Mouse (Mus musculus): ENCODE measurements around the gene Man2a2.

Gene Man2a2

GRCm38 (mm10) chr7:80371041-80371751, at the start of gene Man2a2:
TSS of gene Man2a2 (minus strand) at chr7:80371375.
- in situ Hi-C loops (cut with MboI): loop anchor here (5.0 to 10.0 kb wide), 2 partner anchors 34 to 226 kb away; no protein-coding TSS in a partner anchor

- in situ Hi-C loops (cut with MboI): no loop called here
Measured at GRCm38 (mm10) chr7:80420586-80420985, 49.4 kb upstream of the Man2a2 start.

GRCm38 (mm10) chr7:80419278-80419677, 48.1 kb upstream of the Man2a2 start:
- in situ Hi-C loops (cut with MboI): no loop called here

GRCm38 (mm10) chr7:80418036-80418435, 46.9 kb upstream of the Man2a2 start:
- in situ Hi-C loops (cut with MboI): no loop called here

GRCm38 (mm10) chr7:80417601-80418000, 46.4 kb upstream of the Man2a2 start:
- in situ Hi-C loops (cut with MboI): no loop called here

GRCm38 (mm10) chr7:80416969-80417368, 45.8 kb upstream of the Man2a2 start:
- in situ Hi-C loops (cut with MboI): no loop called here

- in situ Hi-C loops (cut with MboI): no loop called here
Measured at GRCm38 (mm10) chr7:80414303-80414855, 43.2 kb upstream of the Man2a2 start.

GRCm38 (mm10) chr7:80413512-80414302, 42.5 kb upstream of the Man2a2 start:
- in situ Hi-C loops (cut with MboI): no loop called here

GRCm38 (mm10) chr7:80412781-80413180, 41.6 kb upstream of the Man2a2 start:
- in situ Hi-C loops (cut with MboI): no loop called here

GRCm38 (mm10) chr7:80412279-80412678, 41.1 kb upstream of the Man2a2 start:
- in situ Hi-C loops (cut with MboI): no loop called here

- in situ Hi-C loops (cut with MboI): no loop called here
Measured at GRCm38 (mm10) chr7:80410380-80410779, 39.2 kb upstream of the Man2a2 start.

- in situ Hi-C loops (cut with MboI): no loop called here
Measured at GRCm38 (mm10) chr7:80407712-80408111, 36.5 kb upstream of the Man2a2 start.

- in situ Hi-C loops (cut with MboI): no loop called here
Measured at GRCm38 (mm10) chr7:80406186-80406585, 35.0 kb upstream of the Man2a2 start.

- in situ Hi-C loops (cut with MboI): no loop called here
Measured at GRCm38 (mm10) chr7:80405188-80405695, 34.1 kb upstream of the Man2a2 start, which contains the start of gene Furin. TSS of gene Furin (minus strand) at chr7:80405436.

- in situ Hi-C loops (cut with MboI): no loop called here
Measured at GRCm38 (mm10) chr7:80404101-80404894, 33.1 kb upstream of the Man2a2 start.

GRCm38 (mm10) chr7:80403551-80403950, 32.4 kb upstream of the Man2a2 start:
- in situ Hi-C loops (cut with MboI): no loop called here

- in situ Hi-C loops (cut with MboI): no loop called here
Measured at GRCm38 (mm10) chr7:80402651-80403321, 31.6 kb upstream of the Man2a2 start.

- in situ Hi-C loops (cut with MboI): no loop called here
Measured at GRCm38 (mm10) chr7:80401860-80402641, 30.9 kb upstream of the Man2a2 start.

GRCm38 (mm10) chr7:80401041-80401859, 30.1 kb upstream of the Man2a2 start:
- in situ Hi-C loops (cut with MboI): no loop called here

Data from mature B cell (primary cell).